Mouse (Mus musculus) bone marrow macrophage, adult 2 months (primary cell): ENCODE results near the gene Vdac2.

ENCODE experiments used
- CTCF ChIP-seq: IDR thresholded peaks from 2 replicates; pipeline ENCODE4 v1.5.1; 2012; ENCODE audit warnings: low read depth, mild to moderate bottlenecking, low read length, moderate library complexity
- POLR2A ChIP-seq: IDR thresholded peaks from 2 replicates; pipeline ENCODE4 v1.6.1; 2012; ENCODE audit warnings: mild to moderate bottlenecking, low read depth, low read length, borderline replicate concordance

GRCm38 (mm10) chr14:21846827-21847380, 21.9 kb downstream of the Vdac2 start:
- no peak for TF ChIP-seq POLR2A
- TF ChIP-seq CTCF = no peak
